Mouse (Mus musculus) forebrain, embryonic 11.5 days (tissue): ENCODE measurements around the gene Hspa2. TPM values are rescaled to one million over a fixed set of nuclear protein-coding genes. Genes with fewer than 3 reads are reported as not detected.

Experiments used
- ATAC-seq: fragments of 200-750 bp; cut with Nextera tagmentation; replicated peaks from 2 replicates; pipeline ENCODE4 v1.8.0; 2017; ENCODE audit warnings: moderate TSS enrichment; ENCODE audit not compliant: low FRiP score
- DNase-seq: peaks from one replicate; pipeline ENCODE4 v3.0.0-alpha.2; 2017; ENCODE audit warnings: low spot score
- H3K27ac ChIP-seq: fragments of 300-500 bp; sonication (generic); 2 replicates; pipeline ENCODE4 v1.5.1; 2014; ENCODE audit warnings: low read depth, low read length
- H3K27me3 ChIP-seq: fragments of 300-500 bp; sonication (generic); 2 replicates; pipeline ENCODE4 v1.6.1; 2014; ENCODE audit warnings: mild to moderate bottlenecking, low read length, mixed read lengths; ENCODE audit not compliant: control insufficient read depth, insufficient read depth
- H3K36me3 ChIP-seq: fragments of 300-500 bp; sonication (generic); 2 replicates; pipeline ENCODE4 v1.6.1; 2014; ENCODE audit warnings: mild to moderate bottlenecking, low read length, moderate library complexity, mixed read lengths; ENCODE audit not compliant: control insufficient read depth, insufficient read depth
- H3K4me1 ChIP-seq: fragments of 300-500 bp; sonication (generic); replicated peaks from 2 replicates; pipeline ENCODE4 v1.6.1; 2014; ENCODE audit warnings: low read length, mixed read lengths; ENCODE audit not compliant: control insufficient read depth, insufficient read depth
- H3K4me2 ChIP-seq: fragments of 300-500 bp; sonication (generic); 2 replicates; pipeline ENCODE4 v1.6.1; 2014; ENCODE audit warnings: low read depth, mild to moderate bottlenecking, low read length, moderate library complexity, mixed read lengths; ENCODE audit not compliant: severe bottlenecking
- H3K4me3 ChIP-seq: fragments of 300-500 bp; sonication (generic); 2 replicates; pipeline ENCODE4 v1.5.1; 2014; ENCODE audit warnings: low read depth, low read length
- H3K9ac ChIP-seq: fragments of 300-500 bp; sonication (generic); 2 replicates; pipeline ENCODE4 v1.6.1; 2014; ENCODE audit warnings: low read length
- H3K9me3 ChIP-seq: fragments of 300-500 bp; sonication (generic); 2 replicates; pipeline ENCODE4 v1.6.1; 2016; ENCODE audit warnings: low read length, mixed read lengths; ENCODE audit not compliant: control insufficient read depth
- WGBS: fragments of 180-500 bp; shearing (Covaris S2); extraction: QIAGEN DNeasy Blood & Tissue Kit; methylation state at CpG from one replicate; pipeline ENCODE4 v1.1.7; 2014; 5-methylcytosine and 5-hydroxymethylcytosine counted together
- polyA plus RNA-seq: library from polyadenylated mRNA; unstranded; fragments of >200 nt; fragmentation: Nextera tagmentation; extraction: Ambion mirVana; gene quantifications from 2 replicates; pipeline ENCODE4 v1.2.1, GENCODE M21; 2014

Gene Hspa2
- polyA plus RNA-seq, 1 experiment from 2014 or later: 4.4 TPM

- H3K9ac ChIP-seq: no peak overlapping the region
- peaks cover 31% of the 10 kb centered on the region for H3K27me3 ChIP-seq
- DNase-seq (no peak), ATAC-seq (no peak)
- H3K4me3 ChIP-seq: no peak overlapping the region
- WGBS: 25% methylated on average over 1 of the region's 1 CpGs
- H3K9me3 ChIP-seq: no peaks in the 10 kb centered on the region
- no peaks in the 10 kb centered on the region for H3K4me1 ChIP-seq
- H3K36me3 ChIP-seq: no peaks in the 10 kb centered on the region
- no peak overlapping the region for H3K4me2 ChIP-seq
- no peak overlapping the region for H3K27ac ChIP-seq
Observed at GRCm38 (mm10) chr12:76407184-76407583, 3.2 kb downstream of the Hspa2 start.

- Histone ChIP-seq H3K27ac (no peak overlapping the region), H3K9me3 (no peaks in the 10 kb centered on the region), H3K4me3 (no peak overlapping the region), H3K9ac (no peak overlapping the region), H3K4me2 (no peak overlapping the region), H3K36me3 (no peaks in the 10 kb centered on the region), H3K27me3 (peaks cover 31% of the 10 kb centered on the region), H3K4me1 (no peaks in the 10 kb centered on the region)
- no peak for DNase-seq
- 65% methylated on average over 4 of the region's 4 CpGs for WGBS
- no peak for ATAC-seq
Observed at GRCm38 (mm10) chr12:76409166-76409565, 5.2 kb downstream of the Hspa2 start.

- 90% methylated on average over 11 of the region's 12 CpGs for WGBS
- ATAC-seq (no peak), DNase-seq (no peak)
- Histone ChIP-seq H3K9ac (no peak overlapping the region), H3K4me1 (peaks cover 3% of the 10 kb centered on the region; the same call in 1 of the 2 replicates), H3K4me2 (no peak overlapping the region), H3K27me3 (peaks cover 7% of the 10 kb centered on the region; the same call in 1 of the 2 replicates), H3K4me3 (no peak overlapping the region), H3K36me3 (no peaks in the 10 kb centered on the region), H3K9me3 (peaks cover 2% of the 10 kb centered on the region; the same call in 1 of the 2 replicates), H3K27ac (no peak overlapping the region)
Observed at GRCm38 (mm10) chr12:76415383-76416010, 11.5 kb downstream of the Hspa2 start.

- Histone ChIP-seq H3K9me3 (peaks cover 2% of the 10 kb centered on the region; the same call in 1 of the 2 replicates), H3K4me2 (peak within 1 kb of the TSS; percentile 71), H3K27ac (no peak within 1 kb of the TSS), H3K36me3 (no peaks in the 10 kb centered on the region), H3K9ac (peak within 1 kb of the TSS; percentile 41), H3K4me3 (peak within 1 kb of the TSS; percentile 36), H3K27me3 (peaks cover 7% of the 10 kb centered on the region; the same call in 1 of the 2 replicates), H3K4me1 (peaks cover 3% of the 10 kb centered on the region; the same call in 1 of the 2 replicates)
- ATAC-seq (0 out of 2 replicates have a peak, but pooled peaks have one; percentile 18), DNase-seq (peak; percentile 58)
- WGBS: under 1% methylated on average over 36 of the region's 37 CpGs
Observed at GRCm38 (mm10) chr12:76417433-76417854, 13.5 kb downstream of the Hspa2 start, which contains the start of gene Ppp1r36. Gene Ppp1r36 (plus strand): TSS chr12:76417538.

- no peaks in the 10 kb centered on the region for H3K36me3 ChIP-seq
- no peak overlapping the region for H3K4me3 ChIP-seq
- H3K4me2 ChIP-seq: no peak overlapping the region
- DNase-seq (no peak), ATAC-seq (no peak)
- peaks cover 2% of the 10 kb centered on the region; the same call in 1 of the 2 replicates for H3K9me3 ChIP-seq
- peaks cover 3% of the 10 kb centered on the region; the same call in 1 of the 2 replicates for H3K4me1 ChIP-seq
- peaks cover 7% of the 10 kb centered on the region; the same call in 1 of the 2 replicates for H3K27me3 ChIP-seq
- WGBS: 90% methylated on average over 5 of the region's 5 CpGs
- no peak overlapping the region for H3K9ac ChIP-seq
- H3K27ac ChIP-seq: no peak overlapping the region
Observed at GRCm38 (mm10) chr12:76418346-76418745, 14.4 kb downstream of the Hspa2 start.

- H3K27me3 ChIP-seq: no peaks in the 10 kb centered on the region
- no peak overlapping the region for H3K4me3 ChIP-seq
- DNase-seq: no peak
Observed at GRCm38 (mm10) chr12:76425256-76425655, 21.3 kb downstream of the Hspa2 start.

GRCm38 (mm10) chr12:76427546-76427945 lies 23.6 kb downstream of the Hspa2 start:
- no peak overlapping the region for H3K27ac ChIP-seq
- H3K9ac ChIP-seq: no peak overlapping the region
- H3K4me2 ChIP-seq: no peak overlapping the region
- H3K36me3 ChIP-seq: no peaks in the 10 kb centered on the region
- H3K9me3 ChIP-seq: no peaks in the 10 kb centered on the region
- H3K4me1 ChIP-seq: no peaks in the 10 kb centered on the region
- 66% methylated on average over 5 of the region's 5 CpGs for whole genome bisulfite sequencing
- ATAC-seq (no peak), DNase-seq (no peak)
- H3K4me3 ChIP-seq: no peak overlapping the region
- no peaks in the 10 kb centered on the region for H3K27me3 ChIP-seq

More at GRCm38 (mm10) chr12:76425256-76425655, 21.3 kb downstream of the Hspa2 start:
- 89% methylated on average over 3 of the region's 3 CpGs for WGBS
- Histone ChIP-seq H3K4me1 (no peaks in the 10 kb centered on the region), H3K9me3 (no peaks in the 10 kb centered on the region), H3K9ac (no peak overlapping the region), H3K4me2 (no peak overlapping the region), H3K36me3 (no peaks in the 10 kb centered on the region), H3K27ac (no peak overlapping the region)
- no peak for ATAC-seq

- WGBS: 68% methylated on average over 5 of the region's 5 CpGs
- Histone ChIP-seq H3K4me2 (no peak overlapping the region), H3K4me1 (no peaks in the 10 kb centered on the region), H3K27ac (no peak overlapping the region), H3K27me3 (no peaks in the 10 kb centered on the region; the same call in 1 of the 2 replicates), H3K9ac (no peak overlapping the region), H3K36me3 (no peaks in the 10 kb centered on the region), H3K4me3 (no peak overlapping the region), H3K9me3 (no peaks in the 10 kb centered on the region)
- DNase-seq: no peak
- ATAC-seq: no peak
Observed at GRCm38 (mm10) chr12:76430879-76431406, 27.0 kb downstream of the Hspa2 start.
